Mouse (Mus musculus): ENCODE measurements around the gene Cideb. TPM values are rescaled to one million over a fixed set of nuclear protein-coding genes. Genes with fewer than 3 reads are reported as not detected.

Cideb gene
- polyA plus RNA-seq, 1 experiment, result not detected

GRCm38 (mm10) chr14:55716271-55716670 is 42.0 kb downstream of the Cideb start:
- Histone ChIP-seq H3K4me1 (ENCODE audit: control insufficient read depth, insufficient read depth, low read length) (peaks cover 2% of the 10 kb centered on the region), H3K4me3 (replicated peaks; ENCODE audit: control insufficient read depth, low read depth, low read length) (no peak overlapping the region), H3K27ac (ENCODE audit: control insufficient read depth, insufficient read depth, low read depth, low read length, poor library complexity) (no peak overlapping the region)
- no peak for TF ChIP-seq CTCF (IDR thresholded peaks at IDR 0.05; ENCODE audit: control insufficient read depth, insufficient read depth, low read length)
- no peak for TF ChIP-seq POLR2A (IDR thresholded peaks at IDR 0.05; ENCODE audit: borderline replicate concordance, control insufficient read depth, low read depth, low read length)
- 84% methylated on average over 6 of the region's 6 CpGs for WGBS

DNA sequence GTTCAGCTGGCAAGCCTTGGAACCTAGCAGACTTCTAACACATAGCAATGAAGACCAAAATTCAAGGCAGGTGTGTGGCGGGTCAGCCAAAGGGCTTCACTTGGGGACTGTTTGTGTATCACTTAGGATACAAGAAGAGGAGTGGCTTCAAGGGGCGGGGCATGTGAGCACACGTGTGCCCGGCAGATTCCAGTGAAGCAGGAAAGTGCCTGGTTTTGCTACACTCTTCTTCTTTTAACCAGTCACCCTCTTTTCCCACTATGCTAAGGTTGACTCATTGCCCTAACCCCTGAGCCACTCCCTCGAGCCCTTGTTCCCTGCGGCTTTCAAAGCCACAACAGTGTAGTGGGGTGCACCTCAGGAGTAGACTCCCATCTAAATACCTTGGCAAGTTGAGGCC is 43.4 kb downstream of the Cideb start:
- no peak for TF ChIP-seq CTCF (IDR thresholded peaks at IDR 0.05; ENCODE audit: control insufficient read depth, insufficient read depth, low read length)
- no peak for TF ChIP-seq POLR2A (IDR thresholded peaks at IDR 0.05; ENCODE audit: borderline replicate concordance, control insufficient read depth, low read depth, low read length)
- 38% methylated on average over 6 of the region's 6 CpGs for WGBS
- Histone ChIP-seq H3K4me1 (ENCODE audit: control insufficient read depth, insufficient read depth, low read length) (peaks cover 2% of the 10 kb centered on the region), H3K4me3 (replicated peaks; ENCODE audit: control insufficient read depth, low read depth, low read length) (no peak overlapping the region), H3K27ac (ENCODE audit: control insufficient read depth, insufficient read depth, low read depth, low read length, poor library complexity) (no peak overlapping the region)

- peaks cover 2% of the 10 kb centered on the region for H3K4me1 ChIP-seq (ENCODE audit: control insufficient read depth, insufficient read depth, low read length)
- WGBS, result 17% methylated on average over 4 of the region's 4 CpGs
- TF ChIP-seq CTCF (IDR thresholded peaks at IDR 0.05; ENCODE audit: control insufficient read depth, insufficient read depth, low read length), result no peak
- TF ChIP-seq POLR2A (IDR thresholded peaks at IDR 0.05; ENCODE audit: borderline replicate concordance, control insufficient read depth, low read depth, low read length), result no peak
- H3K4me3 ChIP-seq (replicated peaks; ENCODE audit: control insufficient read depth, low read depth, low read length), result peak within 1 kb of the TSS; percentile 41
- H3K27ac ChIP-seq (ENCODE audit: control insufficient read depth, insufficient read depth, low read depth, low read length, poor library complexity), result no peak within 1 kb of the TSS
Observed at GRCm38 (mm10) chr14:55713729-55714122, 44.5 kb downstream of the Cideb start, which contains the start of gene Tgm1. Gene Tgm1 (minus strand): TSS chr14:55713926.

DNA sequence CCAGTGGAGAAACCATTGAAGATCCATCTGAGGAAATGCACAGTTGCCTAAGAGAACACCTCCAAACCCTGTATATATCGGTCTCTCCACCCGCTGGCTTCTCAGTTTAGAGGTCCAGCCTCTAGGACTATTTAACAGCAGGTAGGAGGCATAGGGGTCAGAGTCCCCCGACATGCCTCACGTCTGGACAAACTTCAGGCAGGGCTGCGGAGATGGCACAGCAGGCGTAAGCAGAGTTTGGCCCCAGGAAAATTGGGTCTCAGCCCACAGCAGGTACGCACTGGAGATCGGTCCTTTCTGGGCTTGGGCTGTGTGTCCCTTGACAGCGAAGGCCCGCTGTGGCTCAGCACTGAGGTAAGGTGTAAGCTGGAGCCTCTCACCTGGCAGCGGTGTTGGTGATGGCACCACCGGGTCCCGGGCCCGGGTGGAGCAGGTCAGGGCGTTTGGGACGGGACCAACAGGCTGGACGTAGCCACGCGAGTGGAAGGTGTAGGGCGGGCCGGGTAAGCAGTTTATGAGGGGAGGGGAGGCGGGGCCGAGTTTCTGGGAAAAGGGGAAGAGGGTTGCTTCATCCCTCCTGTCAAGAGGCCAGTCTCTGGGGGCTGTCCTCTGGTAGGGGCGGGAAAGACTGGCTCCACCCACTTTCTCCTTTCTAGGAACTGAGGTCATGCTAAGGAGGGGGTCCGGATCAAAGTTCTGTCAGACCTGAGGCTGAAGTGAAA is 45.1 kb downstream of the Cideb start:
- Histone ChIP-seq H3K4me3 (replicated peaks; ENCODE audit: control insufficient read depth, low read depth, low read length) (peak overlapping the region; percentile 41), H3K4me1 (ENCODE audit: control insufficient read depth, insufficient read depth, low read length) (peaks cover 2% of the 10 kb centered on the region), H3K27ac (ENCODE audit: control insufficient read depth, insufficient read depth, low read depth, low read length, poor library complexity) (no peak overlapping the region)
- 17% methylated on average over 25 of the region's 25 CpGs for WGBS
- TF ChIP-seq POLR2A (IDR thresholded peaks at IDR 0.05; ENCODE audit: borderline replicate concordance, control insufficient read depth, low read depth, low read length) (no peak), CTCF (IDR thresholded peaks at IDR 0.05; ENCODE audit: control insufficient read depth, insufficient read depth, low read length) (no peak)

DNA sequence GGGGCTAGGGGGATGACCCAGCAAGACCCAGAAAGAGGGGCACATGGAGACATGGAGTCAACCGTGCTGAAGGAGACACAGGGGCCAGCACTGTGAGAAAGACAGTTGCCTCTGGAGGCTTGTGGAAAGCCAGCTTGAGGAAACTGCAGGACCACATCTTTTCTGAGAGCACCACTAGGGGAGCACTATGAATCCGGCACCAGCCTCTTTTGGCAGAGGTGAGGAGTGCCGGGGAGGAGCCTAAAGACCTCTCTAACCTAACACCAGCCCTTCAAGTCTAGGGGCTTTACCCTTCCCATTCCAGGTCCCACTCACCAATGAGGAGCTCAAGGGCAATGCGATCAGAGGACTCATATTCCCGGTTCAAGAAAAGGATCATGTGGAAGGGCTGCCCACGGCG is 46.5 kb downstream of the Cideb start:
- WGBS, result 75% methylated on average over 7 of the region's 7 CpGs
- TF ChIP-seq POLR2A (IDR thresholded peaks at IDR 0.05; ENCODE audit: borderline replicate concordance, control insufficient read depth, low read depth, low read length), result no peak
- H3K4me3 ChIP-seq (replicated peaks; ENCODE audit: control insufficient read depth, low read depth, low read length), result no peak overlapping the region
- H3K4me1 ChIP-seq (ENCODE audit: control insufficient read depth, insufficient read depth, low read length), result peaks cover 2% of the 10 kb centered on the region
- no peak overlapping the region for H3K27ac ChIP-seq (ENCODE audit: control insufficient read depth, insufficient read depth, low read depth, low read length, poor library complexity)

DNA sequence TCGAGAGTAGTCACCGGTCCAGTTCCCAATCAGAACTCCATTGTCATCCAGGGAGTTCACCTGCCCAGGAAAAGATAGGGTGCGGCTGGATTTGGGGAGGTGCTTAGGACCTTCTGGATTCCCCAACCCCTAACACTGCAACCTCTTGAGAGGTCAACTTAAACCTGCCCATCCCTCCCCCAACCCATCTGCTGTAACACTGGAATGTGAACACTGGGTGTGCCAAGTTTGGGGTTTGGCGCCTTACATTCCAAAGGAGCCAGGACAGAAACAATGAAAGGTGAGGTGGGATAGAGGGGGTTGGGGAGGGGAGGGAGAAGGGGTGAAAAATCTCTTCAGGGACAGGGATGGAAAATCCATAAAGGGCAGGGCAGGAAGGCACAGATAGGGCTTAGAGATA is 48.7 kb downstream of the Cideb start:
- Histone ChIP-seq H3K27ac (ENCODE audit: control insufficient read depth, insufficient read depth, low read depth, low read length, poor library complexity) (no peak overlapping the region), H3K4me1 (ENCODE audit: control insufficient read depth, insufficient read depth, low read length) (peaks cover 2% of the 10 kb centered on the region), H3K4me3 (replicated peaks; ENCODE audit: control insufficient read depth, low read depth, low read length) (no peak overlapping the region)
- WGBS, result 88% methylated on average over 4 of the region's 4 CpGs
- TF ChIP-seq CTCF (IDR thresholded peaks at IDR 0.05; ENCODE audit: control insufficient read depth, insufficient read depth, low read length), result no peak
- TF ChIP-seq POLR2A (IDR thresholded peaks at IDR 0.05; ENCODE audit: borderline replicate concordance, control insufficient read depth, low read depth, low read length), result no peak

DNA sequence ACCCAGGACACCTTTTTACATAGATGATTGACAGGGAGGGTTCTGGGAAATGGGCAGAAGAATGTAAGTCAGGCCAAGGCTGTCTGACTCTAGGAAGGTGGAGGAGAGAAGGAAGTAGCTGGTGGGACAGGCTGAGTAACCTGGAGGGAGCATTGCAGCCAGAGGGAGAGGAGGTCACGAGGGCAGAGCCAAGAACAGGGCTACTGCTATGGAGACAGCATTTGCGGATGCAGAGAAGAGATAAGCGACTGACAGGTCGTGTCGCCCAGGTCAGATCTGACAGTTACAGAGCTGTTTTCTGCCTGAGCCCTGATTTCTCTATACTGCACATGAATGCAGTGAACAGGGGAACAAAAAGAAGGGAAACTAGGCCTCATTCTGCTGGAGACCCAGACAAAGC is 50.9 kb downstream of the Cideb start:
- Histone ChIP-seq H3K4me1 (ENCODE audit: control insufficient read depth, insufficient read depth, low read length) (no peaks in the 10 kb centered on the region), H3K4me3 (replicated peaks; ENCODE audit: control insufficient read depth, low read depth, low read length) (no peak overlapping the region), H3K27ac (ENCODE audit: control insufficient read depth, insufficient read depth, low read depth, low read length, poor library complexity) (no peak overlapping the region)
- WGBS, result 64% methylated on average over 5 of the region's 5 CpGs
- TF ChIP-seq CTCF (IDR thresholded peaks at IDR 0.05; ENCODE audit: control insufficient read depth, insufficient read depth, low read length), result no peak
- TF ChIP-seq POLR2A (IDR thresholded peaks at IDR 0.05; ENCODE audit: borderline replicate concordance, control insufficient read depth, low read depth, low read length), result no peak

GRCm38 (mm10) chr14:55706051-55706600 is 52.1 kb downstream of the Cideb start:
- 68% methylated on average over 8 of the region's 8 CpGs for WGBS

More at GRCm38 (mm10) chr14:55706051-55706600, 52.1 kb downstream of the Cideb start:
- Histone ChIP-seq H3K4me3 (replicated peaks; ENCODE audit: control insufficient read depth, low read depth, low read length) (no peak overlapping the region), H3K27ac (ENCODE audit: control insufficient read depth, insufficient read depth, low read depth, low read length, poor library complexity) (no peak overlapping the region), H3K4me1 (ENCODE audit: control insufficient read depth, insufficient read depth, low read length) (no peaks in the 10 kb centered on the region)
- TF ChIP-seq CTCF (IDR thresholded peaks at IDR 0.05; ENCODE audit: control insufficient read depth, insufficient read depth, low read length), result no peak
- TF ChIP-seq POLR2A (IDR thresholded peaks at IDR 0.05; ENCODE audit: borderline replicate concordance, control insufficient read depth, low read depth, low read length), result no peak

Other genes starting within 250 kb of the Cideb start
- not detected in 2 replicates for gene Cpne6, start 248.0 kb downstream of the Cideb start, polyA plus RNA-seq (2011; ENCODE audit: insufficient read depth, insufficient read length, low replicate concordance, missing spikeins)
- 0.25 and 0.70 TPM in 2 replicates for gene Nrl, start 233.5 kb downstream of the Cideb start, polyA plus RNA-seq (2011; ENCODE audit: insufficient read depth, insufficient read length, low replicate concordance, missing spikeins)
- 42.6 and 60.8 TPM in 2 replicates for gene Pck2, start 218.2 kb downstream of the Cideb start, polyA plus RNA-seq (2011; ENCODE audit: insufficient read depth, insufficient read length, low replicate concordance, missing spikeins)
- 26.4 and 42.3 TPM in 2 replicates for gene Dcaf11, start 198.5 kb downstream of the Cideb start, polyA plus RNA-seq (2011; ENCODE audit: insufficient read depth, insufficient read length, low replicate concordance, missing spikeins)
- not detected in 2 replicates for gene A730061H03Rik, start 198.1 kb downstream of the Cideb start, polyA plus RNA-seq (2011; ENCODE audit: insufficient read depth, insufficient read length, low replicate concordance, missing spikeins)
- gene Fitm1, start 182.8 kb downstream of the Cideb start, polyA plus RNA-seq (2011; ENCODE audit: insufficient read depth, insufficient read length, low replicate concordance, missing spikeins), result not detected in 2 replicates
- gene Psme1, start 180.3 kb downstream of the Cideb start, polyA plus RNA-seq (2011; ENCODE audit: insufficient read depth, insufficient read length, low replicate concordance, missing spikeins), result 187 and 268 TPM in 2 replicates
- gene Emc9, start 173.2 kb downstream of the Cideb start, polyA plus RNA-seq (2011; ENCODE audit: insufficient read depth, insufficient read length, low replicate concordance, missing spikeins), result 12.3 and 48.5 TPM in 2 replicates
- 152 and 175 TPM in 2 replicates for gene Psme2, start 167.3 kb downstream of the Cideb start, polyA plus RNA-seq (2011; ENCODE audit: insufficient read depth, insufficient read length, low replicate concordance, missing spikeins)
- gene Rnf31, start 166.8 kb downstream of the Cideb start, polyA plus RNA-seq (2011; ENCODE audit: insufficient read depth, insufficient read length, low replicate concordance, missing spikeins), result 79.5 and 160 TPM in 2 replicates
- gene Irf9, start 154.9 kb downstream of the Cideb start, polyA plus RNA-seq (2011; ENCODE audit: insufficient read depth, insufficient read length, low replicate concordance, missing spikeins), result 60.8 and 84.3 TPM in 2 replicates
- 13.2 and 28.5 TPM in 2 replicates for gene Rec8, start 140.4 kb downstream of the Cideb start, polyA plus RNA-seq (2011; ENCODE audit: insufficient read depth, insufficient read length, low replicate concordance, missing spikeins)
- 24.9 and 49.5 TPM in 2 replicates for gene Ipo4, start 122.5 kb downstream of the Cideb start, polyA plus RNA-seq (2011; ENCODE audit: insufficient read depth, insufficient read length, low replicate concordance, missing spikeins)
- gene Gm49378, start 120.6 kb downstream of the Cideb start, polyA plus RNA-seq (2011; ENCODE audit: insufficient read depth, insufficient read length, low replicate concordance, missing spikeins), result 2.0 and 5.8 TPM in 2 replicates
- gene Tm9sf1, start 114.7 kb downstream of the Cideb start, polyA plus RNA-seq (2011; ENCODE audit: insufficient read depth, insufficient read length, low replicate concordance, missing spikeins), result 37.9 and 46.7 TPM in 2 replicates
- 0.77 and 4.0 TPM in 2 replicates for gene Tssk4, start 108.3 kb downstream of the Cideb start, polyA plus RNA-seq (2011; ENCODE audit: insufficient read depth, insufficient read length, low replicate concordance, missing spikeins)
- 23.2 and 50.4 TPM in 2 replicates for gene Mdp1, start 98.0 kb downstream of the Cideb start, polyA plus RNA-seq (2011; ENCODE audit: insufficient read depth, insufficient read length, low replicate concordance, missing spikeins)
- gene Gmpr2, start 86.5 kb downstream of the Cideb start, polyA plus RNA-seq (2011; ENCODE audit: insufficient read depth, insufficient read length, low replicate concordance, missing spikeins), result 7.3 and 18.3 TPM in 2 replicates
- gene Nedd8, start 86.3 kb downstream of the Cideb start, polyA plus RNA-seq (2011; ENCODE audit: insufficient read depth, insufficient read length, low replicate concordance, missing spikeins), result 173 and 183 TPM in 2 replicates
- gene Tinf2, start 76.6 kb downstream of the Cideb start, polyA plus RNA-seq (2011; ENCODE audit: insufficient read depth, insufficient read length, low replicate concordance, missing spikeins), result 25.4 and 38.1 TPM in 2 replicates
- gene Tgm1, start 44.5 kb downstream of the Cideb start, polyA plus RNA-seq (2011; ENCODE audit: insufficient read depth, insufficient read length, low replicate concordance, missing spikeins), result 1.1 and 5.1 TPM in 2 replicates
- gene Rabggta, start 36.2 kb downstream of the Cideb start, polyA plus RNA-seq (2011; ENCODE audit: insufficient read depth, insufficient read length, low replicate concordance, missing spikeins), result 16.0 and 24.5 TPM in 2 replicates
- 24.4 and 25.9 TPM in 2 replicates for gene Dhrs1, start 12.8 kb downstream of the Cideb start, polyA plus RNA-seq (2011; ENCODE audit: insufficient read depth, insufficient read length, low replicate concordance, missing spikeins)
- gene Nop9, start 12.8 kb downstream of the Cideb start, polyA plus RNA-seq (2011; ENCODE audit: insufficient read depth, insufficient read length, low replicate concordance, missing spikeins), result 14.3 and 14.5 TPM in 2 replicates
- 2.8 and 6.5 TPM in 2 replicates for gene Ltb4r2, start 3.0 kb upstream of the Cideb start, polyA plus RNA-seq (2011; ENCODE audit: insufficient read depth, insufficient read length, low replicate concordance, missing spikeins)
- gene Ltb4r1, start 7.5 kb upstream of the Cideb start, polyA plus RNA-seq (2011; ENCODE audit: insufficient read depth, insufficient read length, low replicate concordance, missing spikeins), result 34.1 and 77.0 TPM in 2 replicates
- 2.3 and 4.7 TPM in 2 replicates for gene Adcy4, start 25.6 kb upstream of the Cideb start, polyA plus RNA-seq (2011; ENCODE audit: insufficient read depth, insufficient read length, low replicate concordance, missing spikeins)
- gene Ripk3, start 30.4 kb upstream of the Cideb start, polyA plus RNA-seq (2011; ENCODE audit: insufficient read depth, insufficient read length, low replicate concordance, missing spikeins), result 27.7 and 38.9 TPM in 2 replicates
- gene Nfatc4, start 64.7 kb upstream of the Cideb start, polyA plus RNA-seq (2011; ENCODE audit: insufficient read depth, insufficient read length, low replicate concordance, missing spikeins), result 4.0 and 5.6 TPM in 2 replicates
- 0.93 and 1.3 TPM in 2 replicates for gene Nynrin, start 95.6 kb upstream of the Cideb start, polyA plus RNA-seq (2011; ENCODE audit: insufficient read depth, insufficient read length, low replicate concordance, missing spikeins)
- gene Cbln3, start 125.9 kb upstream of the Cideb start, polyA plus RNA-seq (2011; ENCODE audit: insufficient read depth, insufficient read length, low replicate concordance, missing spikeins), result not detected in 2 replicates
- 12.6 and 28.3 TPM in 2 replicates for gene Khnyn, start 126.5 kb upstream of the Cideb start, polyA plus RNA-seq (2011; ENCODE audit: insufficient read depth, insufficient read length, low replicate concordance, missing spikeins)
- 3.0 and 3.1 TPM in 2 replicates for gene Sdr39u1, start 141.8 kb upstream of the Cideb start, polyA plus RNA-seq (2011; ENCODE audit: insufficient read depth, insufficient read length, low replicate concordance, missing spikeins)
- gene Cma1, start 186.2 kb upstream of the Cideb start, polyA plus RNA-seq (2011; ENCODE audit: insufficient read depth, insufficient read length, low replicate concordance, missing spikeins), result not detected in 2 replicates
- gene Cma2, start 192.5 kb upstream of the Cideb start, polyA plus RNA-seq (2011; ENCODE audit: insufficient read depth, insufficient read length, low replicate concordance, missing spikeins), result not detected in 2 replicates